Mouse (Mus musculus) bone marrow macrophage, adult 2 months (primary cell): ENCODE measurements around the gene Ttc21a.

Experiments
- CTCF ChIP-seq: IDR thresholded peaks from 2 replicates; pipeline ENCODE4 v1.5.1; 2012; ENCODE audit warnings: low read depth, mild to moderate bottlenecking, low read length, moderate library complexity
- POLR2A ChIP-seq: IDR thresholded peaks from 2 replicates; pipeline ENCODE4 v1.6.1; 2012; ENCODE audit warnings: mild to moderate bottlenecking, low read depth, low read length, borderline replicate concordance

DNA sequence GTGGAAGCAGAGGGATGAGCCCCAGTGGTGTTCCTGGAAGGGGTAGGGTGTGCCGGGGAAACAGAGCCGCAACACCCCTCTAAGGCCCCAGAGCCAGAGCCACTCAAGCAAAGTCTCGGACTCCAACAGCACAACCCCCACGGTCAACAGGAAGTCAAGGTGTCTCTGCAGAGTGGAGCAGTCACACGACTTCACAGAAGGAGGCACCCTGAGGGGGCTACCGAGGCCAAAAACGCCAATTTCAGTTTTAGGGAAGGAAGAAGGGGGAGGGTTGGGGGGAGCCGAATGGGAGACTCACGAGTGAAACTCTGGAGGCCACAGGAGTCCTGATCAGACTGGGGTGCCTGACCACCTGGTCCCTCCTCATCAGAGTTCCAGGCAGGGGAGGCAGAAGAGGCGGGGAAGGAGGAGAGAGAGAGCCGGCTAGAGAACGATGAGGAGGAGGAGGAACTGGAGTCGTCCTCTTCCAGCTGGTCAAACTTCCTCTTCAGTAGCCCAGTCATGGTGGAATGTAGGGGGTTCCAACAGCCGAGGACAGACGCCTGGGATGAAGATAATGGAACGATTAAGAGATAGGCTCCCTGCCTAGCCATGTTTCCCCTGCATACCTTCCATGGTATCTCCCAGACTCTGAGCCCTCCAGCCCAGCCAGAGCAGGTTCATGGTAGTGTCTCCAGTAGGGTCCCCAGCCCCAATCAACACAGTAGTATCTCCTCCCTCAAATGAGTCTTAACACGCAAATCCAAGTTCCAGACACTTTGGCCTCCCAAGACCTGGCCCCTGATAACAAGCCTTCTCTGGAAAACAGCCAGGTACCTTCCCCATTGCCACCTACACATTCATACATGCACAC is 39.5 kb downstream of the Ttc21a start:
- TF ChIP-seq CTCF (no peak), POLR2A (no peak)
